ENCODE assay signal across 10 mouse cellular contexts in genomic region chr17:28375592-28376061, GRCm38 (mm10). TPM values are rescaled to one million over a fixed set of nuclear protein-coding genes. Genes with fewer than 3 reads are reported as not detected.
DNase-seq lines count a peak whose midpoint lies in the region; ATAC-seq and TF ChIP-seq lines count a peak whose summit lies in the region.
"Had no signal": no experiment of that assay in that cellular context is flagged by ENCODE, and none has a peak within 500 bp of the region (broad histone marks: within the 10 kb centered on the region; RNA-seq: fewer than 3 reads in every experiment).

No protein-coding gene starts in this region.

- TF ChIP-seq POLR2A in lung, adult 2 months (IDR thresholded peaks at IDR 0.05; ENCODE audit: borderline replicate concordance, extremely low read depth, low read depth, low read length) = no peak

- no peak for DNase-seq in kidney, adult 9 months
- DNase-seq in CD4-positive, CD25-positive, alpha-beta regulatory T cell, adult 2 months (ENCODE audit: low read depth, low spot score) = peak; percentile 55
- no peak for DNase-seq in layer of hippocampus, adult 8-10 months (ENCODE audit: low spot score in 2 of 2)
- no peak for DNase-seq in lung, adult 2 months

- H3K9me3 ChIP-seq in kidney, embryonic 15.5 days (replicated peaks) = no peaks in the 10 kb centered on the region
- no peaks in the 10 kb centered on the region for H3K9me3 ChIP-seq in megakaryocyte, embryonic 14.5 days

- peak overlapping the region; percentile 33; the same call in 1 of the 2 replicates for H3K4me2 ChIP-seq in kidney, embryonic 15.5 days

- H3K4me3 ChIP-seq in kidney, embryonic 15.5 days (replicated peaks) = no peak overlapping the region
- peak overlapping the region; percentile 83 for H3K4me3 ChIP-seq in megakaryocyte, embryonic 14.5 days (replicated peaks)
- H3K4me3 ChIP-seq in lung, adult 2 months (replicated peaks; ENCODE audit: extremely low read depth, low read depth, low read length) = no peak overlapping the region

- H3K27ac ChIP-seq in kidney, embryonic 15.5 days = no peak overlapping the region
- H3K27ac ChIP-seq: hindbrain, postnatal 0 days had no signal

- ATAC-seq in kidney, embryonic 15.5 days (replicated peaks; ENCODE audit: low FRiP score) = peak; percentile 30; the same call in 1 of the 2 replicates
- peak; percentile 52 for ATAC-seq in activated CD4-positive, CD25-positive, alpha-beta regulatory T cell, adult 4 months
- ATAC-seq in erythroid progenitor cell, adult 5-6 weeks (replicated peaks; ENCODE audit: low FRiP score, poor library complexity, severe bottlenecking) = no peak
- ATAC-seq: hindbrain, postnatal 0 days had no signal

- peaks cover 17% of the 10 kb centered on the region for H3K4me1 ChIP-seq in kidney, embryonic 15.5 days
- peaks cover 34% of the 10 kb centered on the region for H3K4me1 ChIP-seq in megakaryocyte, embryonic 14.5 days
- H3K4me1 ChIP-seq in lung, adult 2 months (ENCODE audit: control insufficient read depth, insufficient read depth, low read length) = no peaks in the 10 kb centered on the region

- peaks cover 35% of the 10 kb centered on the region for H3K27me3 ChIP-seq in kidney, embryonic 15.5 days
- H3K27me3 ChIP-seq in megakaryocyte, embryonic 14.5 days (replicated peaks) = peaks cover 48% of the 10 kb centered on the region

- no peak for TF ChIP-seq CTCF in lung, adult 2 months (IDR thresholded peaks at IDR 0.05; ENCODE audit: insufficient read depth, low read length)

- no peak overlapping the region for H3K9ac ChIP-seq in kidney, embryonic 15.5 days

- H3K36me3 ChIP-seq in kidney, embryonic 15.5 days = no peaks in the 10 kb centered on the region
- no peaks in the 10 kb centered on the region for H3K36me3 ChIP-seq in megakaryocyte, embryonic 14.5 days (replicated peaks; ENCODE audit: low read length)

- 12% methylated on average over 17 of the region's 17 CpGs for WGBS in kidney, embryonic 15.5 days
- WGBS in lung, adult 2 months = 10% methylated on average over 17 of the region's 17 CpGs

RNA-seq across cellular contexts. Expression of gene Tulp1, which starts 10.6 kb away (rescaled TPM):
- polyA plus RNA-seq in kidney, embryonic 15.5 days (2015; fragmentation: Nextera tagmentation; extraction: Ambion mirVana) = 5.6 and 6.4 TPM in 2 replicates
- polyA plus RNA-seq in activated CD4-positive, CD25-positive, alpha-beta regulatory T cell, adult 4 months (2017; shearing (Covaris generic)) = not detected
- polyA plus RNA-seq in megakaryocyte, embryonic 14.5 days (2012; ENCODE audit: insufficient read depth, low replicate concordance) = 2.7 TPM in 1 of 2 replicates, not detected in the other
- total RNA-seq in erythroid progenitor cell, adult 5-6 weeks (2015; ENCODE audit: low replicate concordance) = not detected in 2 replicates
- not detected in 2 replicates for total RNA-seq in erythroid progenitor cell, adult 5-6 weeks (2017; ENCODE audit: low replicate concordance)
- 1 to 10 TPM in 1 of 4 experiments, not detected in 3; 1.2 TPM for total RNA-seq in layer of hippocampus, adult 8-10 months (2022)
- polyA plus RNA-seq in lung, adult 2 months (2012; rRNA removed) = 7.0 and 7.2 TPM in 2 replicates
- total RNA-seq: gastrocnemius, adult 8-10 months; hindbrain, postnatal 0 days had no signal

RNA-seq across cellular contexts. Expression of gene Tead3, which starts 25.0 kb away (rescaled TPM):
- 9.8 and 11.0 TPM in 2 replicates for polyA plus RNA-seq in kidney, embryonic 15.5 days (2015; fragmentation: Nextera tagmentation; extraction: Ambion mirVana)
- not detected for polyA plus RNA-seq in activated CD4-positive, CD25-positive, alpha-beta regulatory T cell, adult 4 months (2017; shearing (Covaris generic))
- polyA plus RNA-seq in megakaryocyte, embryonic 14.5 days (2012; ENCODE audit: insufficient read depth, low replicate concordance) = 0.26 TPM in 1 of 2 replicates, not detected in the other
- not detected in 2 replicates for total RNA-seq in erythroid progenitor cell, adult 5-6 weeks (2015; ENCODE audit: low replicate concordance)
- total RNA-seq in erythroid progenitor cell, adult 5-6 weeks (2017; ENCODE audit: low replicate concordance) = not detected in 2 replicates
- 1 to 10 TPM; 2.6 to 6.5 (median 4.6) TPM for total RNA-seq in layer of hippocampus, adult 8-10 months (2022)
- polyA plus RNA-seq in lung, adult 2 months (2012; rRNA removed) = 28.1 and 30.7 TPM in 2 replicates

RNA-seq across cellular contexts. Expression of gene Rpl10a, which starts 47.4 kb away (rescaled TPM):
- 643 and 689 TPM in 2 replicates for polyA plus RNA-seq in kidney, embryonic 15.5 days (2015; fragmentation: Nextera tagmentation; extraction: Ambion mirVana)
- 1,000 to 10,000 TPM in 1 of 2 experiments, 100 to 1,000 TPM in 1; 852 to 1,030 TPM for polyA plus RNA-seq in activated CD4-positive, CD25-positive, alpha-beta regulatory T cell, adult 4 months (2017; shearing (Covaris generic))
- 4,291 and 7,093 TPM in 2 replicates for polyA plus RNA-seq in megakaryocyte, embryonic 14.5 days (2012; ENCODE audit: insufficient read depth, low replicate concordance)
- 515 and 750 TPM in 2 replicates for total RNA-seq in erythroid progenitor cell, adult 5-6 weeks (2015; ENCODE audit: low replicate concordance)
- 184 and 203 TPM in 2 replicates for total RNA-seq in erythroid progenitor cell, adult 5-6 weeks (2017; ENCODE audit: low replicate concordance)
- 100 to 1,000 TPM; 309 to 406 (median 361) TPM for total RNA-seq in layer of hippocampus, adult 8-10 months (2022)
- 1,664 and 1,938 TPM in 2 replicates for polyA plus RNA-seq in lung, adult 2 months (2012; rRNA removed)
